Mouse (Mus musculus) kidney, postnatal 36 days (tissue): ENCODE measurements around the gene Kdelr3.

Source experiments
- DNase-seq, 2 experiments: peaks; one replicate each; pipeline ENCODE4 v3.0.0; 2021 to 2022; ENCODE audit warnings: mixed read lengths in 2 of 2

Gene Kdelr3

GRCm38 (mm10) chr15:79516171-79517096 is at the start of gene Kdelr3:
Kdelr3 (plus strand) TSS chr15:79516411.
- DNase-seq, result peak; percentile 47 to 80

GRCm38 (mm10) chr15:79466601-79467286 is 49.5 kb upstream of the Kdelr3 start:
- peak; percentile 81 to 93 for DNase-seq

GRCm38 (mm10) chr15:79469577-79469976 is 46.6 kb upstream of the Kdelr3 start:
- no peak for DNase-seq

- DNase-seq, result peak in 1 of 2 experiments; percentile 37
Observed at GRCm38 (mm10) chr15:79470583-79470982, 45.6 kb upstream of the Kdelr3 start.

GRCm38 (mm10) chr15:79471095-79471494 is 45.1 kb upstream of the Kdelr3 start:
- no peak for DNase-seq

- DNase-seq, result no peak
Observed at GRCm38 (mm10) chr15:79473042-79473441, 43.2 kb upstream of the Kdelr3 start.

GRCm38 (mm10) chr15:79473638-79474355 is 42.4 kb upstream of the Kdelr3 start:
- no peak for DNase-seq

- no peak for DNase-seq
Observed at GRCm38 (mm10) chr15:79477227-79477626, 39.0 kb upstream of the Kdelr3 start.

GRCm38 (mm10) chr15:79481181-79481688 is 35.0 kb upstream of the Kdelr3 start:
- peak in 1 of 2 experiments; percentile 48 for DNase-seq

- DNase-seq, result no peak
Observed at GRCm38 (mm10) chr15:79489463-79489862, 26.7 kb upstream of the Kdelr3 start.

GRCm38 (mm10) chr15:79493527-79493926 is 22.7 kb upstream of the Kdelr3 start:
- DNase-seq, result no peak

GRCm38 (mm10) chr15:79500110-79500509 is 16.1 kb upstream of the Kdelr3 start:
- DNase-seq, result no peak

GRCm38 (mm10) chr15:79502891-79503341 is 13.3 kb upstream of the Kdelr3 start:
- DNase-seq, result no peak

GRCm38 (mm10) chr15:79503438-79503837 is 12.8 kb upstream of the Kdelr3 start:
- DNase-seq, result no peak

GRCm38 (mm10) chr15:79504707-79505452 is 11.3 kb upstream of the Kdelr3 start, which contains the start of gene Kcnj4:
Kcnj4 (minus strand) TSS chr15:79505241.
- no peak for DNase-seq

GRCm38 (mm10) chr15:79505616-79506283 is 10.5 kb upstream of the Kdelr3 start:
- peak; percentile 58 to 86 for DNase-seq

- no peak for DNase-seq
Observed at GRCm38 (mm10) chr15:79506460-79506859, 9.8 kb upstream of the Kdelr3 start.

GRCm38 (mm10) chr15:79507055-79507828 is 9.0 kb upstream of the Kdelr3 start:
- DNase-seq, result peak; percentile 76 to 78

GRCm38 (mm10) chr15:79509998-79510397 is 6.2 kb upstream of the Kdelr3 start:
- no peak for DNase-seq

- DNase-seq, result no peak
Observed at GRCm38 (mm10) chr15:79510425-79510824, 5.8 kb upstream of the Kdelr3 start.
